Mouse (Mus musculus) G1E-ER4 (cell line): ENCODE measurements around the gene Aurkb. TPM values are rescaled to one million over a fixed set of nuclear protein-coding genes. Genes with fewer than 3 reads are reported as not detected.

Experiments
- GATA1 ChIP-seq: IDR thresholded peaks from one replicate; pipeline ENCODE4 v1.8.0; 2012; ENCODE audit warnings: low read length, inconsistent platforms
- polyA plus RNA-seq: library from polyadenylated mRNA; stranded (reverse); fragments of >175 nt; gene quantifications from 2 replicates; pipeline ENCODE4 v1.2.3, GENCODE M21; 2012

The Aurkb gene
- polyA plus RNA-seq, 1 experiment = 345 TPM

- TF ChIP-seq GATA1 = no peak
These were observed 51.8 kb downstream of the Aurkb start for GRCm38 (mm10) chr11:69096987-69097900.

GRCm38 (mm10) chr11:69098039-69098761, 52.8 kb downstream of the Aurkb start:
- TF ChIP-seq GATA1 = no peak

- no peak for TF ChIP-seq GATA1
These were observed 53.3 kb downstream of the Aurkb start for GRCm38 (mm10) chr11:69098762-69099091.

GRCm38 (mm10) chr11:69099177-69099914, 53.9 kb downstream of the Aurkb start:
- TF ChIP-seq GATA1 = no peak

GRCm38 (mm10) chr11:69099915-69100345, 54.5 kb downstream of the Aurkb start:
- no peak for TF ChIP-seq GATA1

- TF ChIP-seq GATA1 = no peak
These were observed 55.4 kb downstream of the Aurkb start for GRCm38 (mm10) chr11:69100639-69101360.

Other genes with a start within 250 kb of the Aurkb start
- 29.4 and 40.1 TPM in 2 replicates for gene Ndel1, start 173.8 kb upstream of the Aurkb start, polyA plus RNA-seq
- not detected in 2 replicates for gene Rnf222, start 157.1 kb upstream of the Aurkb start, polyA plus RNA-seq
- 180 and 197 TPM in 2 replicates for gene Rpl26, start 144.1 kb upstream of the Aurkb start, polyA plus RNA-seq
- not detected in 2 replicates for gene Odf4, start 118.6 kb upstream of the Aurkb start, polyA plus RNA-seq
- gene Arhgef15, start 88.2 kb upstream of the Aurkb start, polyA plus RNA-seq = not detected in 2 replicates
- gene Slc25a35, start 77.5 kb upstream of the Aurkb start, polyA plus RNA-seq = 1.2 and 1.5 TPM in 2 replicates
- 11.1 and 12.8 TPM in 2 replicates for gene Rangrf, start 70.5 kb upstream of the Aurkb start, polyA plus RNA-seq
- 31.5 and 37.6 TPM in 2 replicates for gene Pfas, start 37.2 kb upstream of the Aurkb start, polyA plus RNA-seq
- 39.7 and 70.1 TPM in 2 replicates for gene Ctc1, start 29.7 kb upstream of the Aurkb start, polyA plus RNA-seq
- 20.5 and 25.2 TPM in 2 replicates for gene Borcs6, start 14.1 kb downstream of the Aurkb start, polyA plus RNA-seq
- gene Tmem107, start 25.2 kb downstream of the Aurkb start, polyA plus RNA-seq = 55.6 and 63.5 TPM in 2 replicates
- gene Vamp2, start 42.8 kb downstream of the Aurkb start, polyA plus RNA-seq = 32.2 and 39.6 TPM in 2 replicates
- gene Per1, start 49.6 kb downstream of the Aurkb start, polyA plus RNA-seq = 25.0 and 26.2 TPM in 2 replicates
- 0.80 and 1.4 TPM in 2 replicates for gene Hes7, start 74.8 kb downstream of the Aurkb start, polyA plus RNA-seq
- gene 9130213A22Rik, start 76.9 kb downstream of the Aurkb start, polyA plus RNA-seq = 0.09 and 0.10 TPM in 2 replicates
- gene Aloxe3, start 80.2 kb downstream of the Aurkb start, polyA plus RNA-seq = not detected in 2 replicates
- not detected in 2 replicates for gene Alox12b, start 111.3 kb downstream of the Aurkb start, polyA plus RNA-seq
- not detected in 2 replicates for gene Alox8, start 152.2 kb downstream of the Aurkb start, polyA plus RNA-seq
- not detected in 2 replicates for gene Gucy2e, start 191.4 kb downstream of the Aurkb start, polyA plus RNA-seq